Mouse (Mus musculus): ENCODE data around the gene Il6st.

Gene Il6st

DNA sequence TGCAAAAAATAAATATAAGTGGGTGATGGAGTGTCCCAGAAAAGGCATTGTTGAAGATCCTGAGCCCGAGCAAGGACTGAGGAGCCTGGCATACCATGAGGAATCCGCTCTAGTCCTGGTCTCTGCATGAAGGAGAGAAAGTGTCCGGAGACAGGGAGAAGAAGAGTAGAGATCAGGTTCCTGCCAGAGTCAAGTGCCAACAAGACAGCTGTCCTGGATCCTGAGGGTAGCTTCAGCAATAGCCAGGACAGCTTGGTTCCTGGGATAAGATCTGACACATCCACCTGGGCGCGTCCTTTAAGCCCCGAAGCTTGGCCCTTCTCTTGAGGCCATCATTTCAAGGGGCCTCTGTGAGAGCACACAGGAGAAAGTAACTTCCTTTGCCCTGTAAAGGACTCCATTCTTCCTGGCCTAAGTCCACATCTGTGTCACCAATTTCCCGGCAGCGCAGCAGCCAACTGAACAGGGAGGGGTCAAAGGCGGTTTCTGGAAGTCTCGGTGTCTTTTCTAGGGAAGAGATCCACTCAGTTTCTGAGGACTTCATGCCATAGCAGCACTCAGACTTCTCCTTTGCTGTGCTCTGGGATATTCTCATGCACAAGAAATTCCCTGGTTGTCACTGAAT lies 59.6 kb downstream of the Il6st start:
- no peak for DNase-seq (ENCODE audit: low read depth, low spot score)

DNA sequence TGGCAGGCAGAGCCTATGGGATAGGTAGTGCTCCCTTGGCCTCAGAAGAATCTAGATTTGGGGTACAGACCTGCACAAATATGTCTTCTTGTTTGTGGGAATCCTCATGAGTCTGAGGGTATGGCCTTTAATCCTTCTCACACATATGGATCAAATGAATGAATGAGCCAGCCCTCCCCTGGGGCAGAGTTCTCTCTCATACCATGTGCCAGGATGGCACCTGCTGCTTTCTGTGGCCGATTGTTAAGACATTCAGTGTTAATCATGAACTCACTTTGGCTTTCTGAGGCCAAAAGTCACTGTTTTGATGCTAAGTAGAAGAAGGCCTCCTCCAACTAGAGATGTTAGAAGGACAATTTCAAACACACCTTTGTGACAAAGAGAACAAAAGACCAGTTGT lies 63.3 kb downstream of the Il6st start:
- no peak for DNase-seq (ENCODE audit: low read depth, low spot score)

DNA sequence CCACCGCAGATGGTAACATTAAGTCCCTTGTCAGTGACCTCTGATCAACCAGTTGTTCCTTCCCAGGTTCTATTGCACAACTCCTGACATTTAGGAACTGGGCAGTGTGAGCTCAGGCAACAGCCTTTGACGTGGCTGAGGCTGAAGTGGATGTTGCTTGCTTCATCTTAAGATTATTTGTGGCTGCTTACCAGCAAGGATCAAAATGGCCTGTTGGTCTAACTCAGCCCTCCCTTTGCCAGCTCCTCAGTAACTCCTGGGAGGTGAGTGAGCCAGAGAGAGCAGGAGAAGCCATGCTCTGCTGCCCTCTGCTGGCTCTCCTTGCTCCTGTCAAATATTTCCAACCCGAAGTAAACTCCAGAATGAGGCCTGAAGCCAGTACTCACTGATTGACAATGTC lies 66.0 kb downstream of the Il6st start:
- DNase-seq (ENCODE audit: low read depth, low spot score), result peak; percentile 66

DNA sequence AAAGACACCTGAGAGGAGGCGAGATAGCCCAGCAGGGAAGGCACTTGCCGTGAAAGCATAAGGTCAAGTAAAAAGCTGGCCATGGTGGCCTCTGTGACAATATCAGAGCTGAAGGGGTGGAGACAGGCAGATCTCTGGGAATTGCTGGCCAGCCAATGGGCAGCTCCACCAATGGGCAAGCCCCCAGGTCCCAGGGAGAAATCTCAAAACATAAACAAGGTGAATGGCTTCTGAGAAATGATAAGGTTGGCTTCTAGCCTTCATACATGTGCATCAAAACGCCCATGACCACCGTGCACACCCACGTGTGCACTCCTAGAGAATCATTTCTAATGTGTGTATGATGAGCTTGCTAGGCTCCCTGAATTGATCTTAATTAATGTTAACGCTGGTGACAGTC lies 68.4 kb downstream of the Il6st start:
- no peak for DNase-seq (ENCODE audit: low read depth, low spot score)

DNA sequence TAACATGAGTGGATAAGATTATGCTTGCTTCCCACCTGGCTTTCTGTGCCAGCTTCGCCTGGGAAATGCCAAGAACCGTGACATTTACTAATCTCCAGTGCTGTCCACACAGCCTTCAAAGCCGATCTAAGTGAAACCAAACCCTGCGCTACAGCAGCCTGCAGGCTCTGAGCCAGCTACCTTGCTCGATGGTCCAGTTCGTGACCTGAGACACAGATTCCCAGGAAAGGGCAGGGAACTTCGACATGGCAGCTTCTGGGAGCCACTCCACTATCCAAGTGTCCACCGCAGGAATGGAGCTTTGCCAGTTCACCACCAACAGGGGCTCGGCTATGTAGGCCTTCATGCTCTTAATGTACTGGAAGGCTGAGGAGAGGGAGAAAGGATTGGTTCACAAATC lies 69.7 kb downstream of the Il6st start:
- DNase-seq (ENCODE audit: low read depth, low spot score), result no peak

DNA sequence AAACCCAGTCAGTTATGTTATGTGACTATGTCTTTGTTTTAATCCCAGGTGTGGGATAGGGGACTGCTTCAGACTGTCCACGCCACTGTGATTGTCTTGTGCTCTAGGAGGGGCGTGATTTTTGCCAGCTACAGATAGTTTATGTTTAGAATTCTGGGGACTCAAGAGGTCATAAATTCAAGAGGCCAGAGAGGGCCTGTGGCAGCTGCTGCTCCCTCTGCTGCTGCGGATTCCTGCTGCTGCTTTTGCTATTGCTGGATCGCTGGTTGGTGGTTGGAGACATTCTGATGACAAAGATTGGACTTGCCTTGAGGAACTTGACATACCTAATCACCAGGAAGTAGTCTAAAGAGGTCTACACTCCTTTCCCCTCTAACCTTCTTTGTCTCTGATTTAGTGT lies 72.7 kb downstream of the Il6st start:
- no peak for DNase-seq (ENCODE audit: low read depth, low spot score)

DNA sequence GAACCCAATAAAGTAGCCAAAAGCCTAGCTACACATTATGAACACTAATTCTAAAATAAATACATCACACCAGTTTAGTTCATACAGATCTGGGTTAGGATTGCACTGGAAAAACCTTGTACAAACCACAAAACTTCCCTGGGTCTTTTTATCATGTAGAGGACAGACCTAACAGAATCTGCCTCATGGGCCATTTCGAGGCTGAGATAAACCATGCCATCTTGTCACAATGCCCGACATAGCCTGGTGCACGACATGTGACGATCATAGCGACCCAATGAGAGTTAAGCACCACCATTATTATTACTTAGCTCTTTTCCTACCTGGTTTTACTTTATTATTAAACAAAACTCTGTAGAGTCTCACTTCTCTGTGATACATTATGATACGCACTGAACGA lies 73.2 kb downstream of the Il6st start:
- DNase-seq (ENCODE audit: low read depth, low spot score), result no peak

DNA sequence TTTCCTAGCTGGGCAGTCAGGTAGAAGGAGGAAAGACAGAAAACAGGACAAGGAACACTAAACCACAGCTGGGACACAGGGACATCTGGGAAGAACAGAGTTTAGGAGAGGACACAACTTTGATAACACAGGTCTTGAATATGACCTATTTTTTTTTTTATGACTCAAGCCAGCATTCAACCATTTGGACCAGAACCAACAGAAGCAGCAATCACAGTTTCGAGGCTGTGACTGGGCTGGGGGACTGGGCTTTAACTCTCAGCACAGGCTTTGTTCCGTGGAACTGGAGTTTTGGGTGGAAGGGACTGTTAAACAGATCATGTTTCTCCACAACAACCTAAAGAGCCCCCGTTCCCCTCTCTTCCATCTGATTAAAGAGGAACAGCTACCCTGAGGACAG lies 76.7 kb downstream of the Il6st start:
- no peak for DNase-seq (ENCODE audit: low read depth, low spot score)

DNA sequence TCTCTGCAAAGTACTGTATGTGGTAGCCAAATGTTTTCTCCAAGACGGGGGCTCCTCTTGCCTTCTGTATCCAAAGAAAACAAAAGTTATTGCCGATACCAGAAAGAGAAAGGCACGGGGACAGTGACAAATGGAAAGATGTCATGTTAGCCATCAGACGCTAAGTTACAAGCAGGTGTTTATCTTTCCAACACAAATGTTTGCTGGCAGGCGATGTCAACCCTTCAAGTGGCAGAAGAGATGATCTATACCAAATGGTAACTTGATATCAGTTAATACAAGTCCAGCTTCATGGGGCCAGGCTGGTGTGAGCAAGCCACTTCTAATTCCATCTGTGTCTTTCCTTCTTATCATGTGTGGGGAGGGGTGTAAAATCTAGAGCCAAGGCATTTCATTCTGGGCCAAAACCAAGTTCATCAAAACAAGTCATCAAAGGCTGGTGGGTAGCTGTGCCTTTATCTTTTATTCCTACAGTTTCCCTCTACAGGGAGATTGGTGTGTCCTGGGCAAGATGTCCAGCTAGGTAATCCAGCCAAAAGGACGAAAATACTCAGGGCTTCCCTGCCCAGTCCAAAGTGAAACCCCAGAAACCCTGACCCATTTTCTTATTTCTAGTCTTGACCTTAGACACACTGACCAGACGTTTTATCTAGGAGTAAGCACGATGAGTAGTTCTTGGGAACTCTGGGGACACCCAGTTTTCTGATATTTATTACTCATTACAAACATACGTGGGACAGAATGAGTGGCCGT lies 77.5 kb downstream of the Il6st start:
- DNase-seq (ENCODE audit: low read depth, low spot score), result no peak

DNA sequence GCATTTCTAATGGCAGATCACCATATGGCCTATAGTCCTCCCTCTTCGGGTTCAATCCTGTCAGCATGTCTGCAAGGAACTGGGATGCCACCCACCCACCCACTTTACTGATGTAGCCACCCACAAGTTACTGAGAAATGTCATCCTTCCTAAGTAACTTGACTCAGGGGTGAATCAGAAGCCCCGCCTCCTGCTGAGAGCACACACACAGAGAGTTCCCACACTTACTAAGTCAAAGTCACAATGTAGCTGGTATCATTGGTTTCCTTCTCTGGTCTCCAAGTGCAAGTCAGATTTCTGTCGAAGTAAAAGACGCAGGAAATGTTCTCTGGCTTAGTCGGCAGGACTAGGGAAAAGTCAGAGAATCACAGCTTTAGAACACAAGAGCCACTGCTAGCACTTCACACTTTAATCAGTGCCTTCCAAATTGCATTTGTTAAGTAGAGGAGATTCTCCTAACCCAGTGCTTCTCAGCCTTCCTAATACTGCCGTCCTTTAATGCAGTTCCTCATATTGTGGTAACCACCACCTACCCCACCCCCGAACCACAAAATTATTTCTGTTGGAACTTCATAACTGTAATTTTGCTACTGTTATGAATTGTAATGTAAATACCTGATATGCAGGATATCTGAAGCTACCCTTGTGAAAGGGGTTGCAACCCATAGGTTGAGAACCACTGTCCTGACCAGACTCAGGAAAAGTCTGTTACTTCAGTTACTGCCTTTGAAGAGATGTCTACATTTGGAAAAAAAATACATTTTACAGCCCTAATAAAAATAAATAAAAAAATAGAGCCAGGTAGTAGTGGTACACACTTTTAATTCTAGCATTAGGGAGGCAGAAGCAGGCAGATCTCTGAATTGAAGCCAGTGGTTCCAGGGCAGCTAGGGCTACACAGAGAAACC lies 88.0 kb downstream of the Il6st start:
- no peak for DNase-seq (ENCODE audit: low read depth, low spot score)

DNA sequence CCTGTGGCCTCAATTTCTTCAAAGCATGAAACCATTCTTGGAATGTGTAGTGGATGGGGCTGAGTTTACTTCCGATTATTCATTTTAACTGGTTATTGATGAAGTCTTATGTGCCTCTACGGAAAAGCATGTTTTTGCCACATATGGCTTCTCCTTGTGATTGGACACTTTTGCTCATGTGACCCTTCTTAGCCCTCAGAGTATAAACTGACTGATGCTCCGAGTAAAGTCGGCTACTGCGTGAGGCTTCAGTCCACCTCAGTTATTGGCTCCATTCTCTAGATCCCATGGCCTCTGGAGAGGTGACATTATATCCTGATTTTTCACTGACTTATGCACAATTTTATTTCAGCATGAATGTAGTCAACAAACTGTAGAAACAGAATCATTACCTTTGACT lies 89.4 kb downstream of the Il6st start:
- no peak for DNase-seq (ENCODE audit: low read depth, low spot score)

DNA sequence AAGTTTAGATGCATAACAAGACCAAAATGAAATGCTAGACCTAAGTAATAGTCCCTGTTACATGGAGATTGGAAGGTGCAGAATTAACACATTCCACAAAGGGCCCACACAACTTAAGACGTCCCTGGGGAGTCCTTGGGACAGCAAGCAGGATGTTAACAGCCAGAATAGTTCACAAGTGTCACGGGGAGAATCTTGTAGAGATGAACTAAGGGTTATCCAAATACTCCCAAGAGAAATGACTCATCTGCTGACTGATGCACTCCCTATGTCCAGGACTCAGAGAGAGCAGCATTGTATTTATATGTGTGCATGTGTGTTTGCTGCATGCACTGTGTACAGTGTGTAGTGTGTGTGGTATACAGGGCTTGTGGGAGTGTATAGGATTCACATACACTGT lies 92.6 kb downstream of the Il6st start:
- DNase-seq (ENCODE audit: low read depth, low spot score), result no peak

Data from R1 (cell line).